Mouse (Mus musculus): ENCODE measurements around the gene Tmem131l. TPM values are rescaled to one million over a fixed set of nuclear protein-coding genes. Genes with fewer than 3 reads are reported as not detected.

The Tmem131l gene
- polyA plus RNA-seq, 1 experiment from 2014 or later: 19.8 TPM

- no peak overlapping the region for H3K4me2 ChIP-seq (ENCODE audit: low read depth, low read length)
- H3K27ac ChIP-seq (ENCODE audit: low read length): no peak overlapping the region
Observed at GRCm38 (mm10) chr3:84022723-84023122, 17.3 kb downstream of the Tmem131l start.

DNA sequence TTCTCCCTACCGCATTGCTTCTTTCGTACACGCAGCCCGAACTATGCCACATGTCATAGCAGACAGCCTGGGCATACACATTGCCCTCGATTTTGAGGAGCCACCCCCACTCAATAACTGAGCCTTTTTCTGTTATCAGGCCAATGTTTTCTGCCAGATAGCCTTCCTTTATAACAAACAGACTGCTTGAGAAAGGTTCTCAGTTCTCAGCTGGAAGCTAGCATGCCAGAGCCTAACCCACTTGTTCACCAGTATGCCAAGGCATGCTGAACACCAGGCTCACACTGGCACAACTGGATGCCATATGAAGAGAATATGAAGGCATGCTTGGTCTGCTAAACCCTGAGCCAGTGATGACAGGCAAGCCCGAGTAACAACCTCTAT is 17.8 kb downstream of the Tmem131l start:
- no peak overlapping the region for H3K4me2 ChIP-seq (ENCODE audit: low read depth, low read length)
- 0 out of 2 replicates have a peak overlapping the region, but pooled peaks have one; percentile 24 for H3K27ac ChIP-seq (ENCODE audit: low read length)
- no peak overlapping the region for H3K9ac ChIP-seq (ENCODE audit: low read depth, low read length)
- peaks cover 21% of the 10 kb centered on the region for H3K4me1 ChIP-seq (ENCODE audit: control insufficient read depth, insufficient read depth, low read length)
- 76% methylated on average over 6 of the region's 6 CpGs for WGBS
- no peaks in the 10 kb centered on the region for H3K9me3 ChIP-seq (ENCODE audit: control insufficient read depth, low read length)
- H3K27me3 ChIP-seq (replicated peaks; ENCODE audit: control insufficient read depth, insufficient read depth, low read length): no peaks in the 10 kb centered on the region
- no peak overlapping the region for H3K4me3 ChIP-seq (ENCODE audit: low read length)
- ATAC-seq: peak; percentile 29; the same call in 1 of the 2 replicates
- H3K36me3 ChIP-seq (ENCODE audit: control insufficient read depth, insufficient read depth, low read length): no peaks in the 10 kb centered on the region

More at GRCm38 (mm10) chr3:84022723-84023122, 17.3 kb downstream of the Tmem131l start:
- Histone ChIP-seq H3K9me3 (ENCODE audit: control insufficient read depth, low read length) (no peaks in the 10 kb centered on the region), H3K27me3 (replicated peaks; ENCODE audit: control insufficient read depth, insufficient read depth, low read length) (no peaks in the 10 kb centered on the region), H3K9ac (ENCODE audit: low read depth, low read length) (no peak overlapping the region), H3K4me1 (ENCODE audit: control insufficient read depth, insufficient read depth, low read length) (peaks cover 23% of the 10 kb centered on the region), H3K36me3 (ENCODE audit: control insufficient read depth, insufficient read depth, low read length) (no peaks in the 10 kb centered on the region), H3K4me3 (ENCODE audit: low read length) (no peak overlapping the region)
- WGBS: 84% methylated on average over 5 of the region's 5 CpGs
- ATAC-seq: peak; percentile 49

DNA sequence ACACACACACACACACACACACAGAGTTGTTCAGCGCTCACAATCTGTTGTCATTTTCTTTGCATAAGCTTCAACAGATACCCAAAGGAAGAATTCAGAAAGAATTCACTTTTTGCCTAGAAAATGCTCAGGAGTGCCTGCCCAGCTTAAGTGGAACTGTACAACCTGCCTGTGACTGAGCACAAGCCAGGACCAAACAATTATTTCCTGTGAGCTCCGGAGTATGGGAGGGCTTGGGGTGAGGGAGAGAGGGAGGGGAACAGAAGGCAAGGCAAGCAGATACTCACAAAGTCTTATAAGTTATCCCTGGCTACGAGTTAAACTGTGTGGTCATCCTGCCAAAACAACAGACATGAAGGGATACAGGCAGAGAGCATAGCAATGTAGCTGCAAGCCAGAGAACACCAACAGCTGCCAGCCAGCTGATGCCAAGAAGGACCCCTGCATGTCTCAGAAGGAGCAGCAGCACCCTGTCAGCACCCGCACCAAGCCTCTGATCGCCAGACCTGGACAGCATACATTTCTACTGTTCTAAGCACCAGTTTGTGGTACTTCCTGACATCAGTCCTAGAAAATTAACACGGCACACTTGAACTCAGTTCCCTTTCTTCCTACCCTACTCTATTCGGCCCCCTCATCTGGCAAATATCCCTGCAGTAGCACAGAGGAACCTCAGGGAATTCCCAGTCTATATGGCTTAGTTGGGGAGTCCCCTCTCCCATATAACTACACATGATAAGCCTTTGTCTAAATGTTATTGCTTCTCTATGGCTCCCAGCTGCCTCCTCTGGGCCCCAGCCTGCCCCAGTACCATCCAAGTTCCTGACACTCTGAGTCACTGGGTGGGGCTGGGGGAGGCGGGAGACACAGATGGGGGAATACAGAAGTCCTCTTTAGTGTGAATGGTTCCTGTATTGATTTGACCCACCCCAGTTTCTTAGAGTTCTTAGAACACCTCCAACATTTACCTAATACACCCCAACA is 18.5 kb downstream of the Tmem131l start:
- WGBS: 50% methylated on average over 8 of the region's 8 CpGs
- Histone ChIP-seq H3K4me2 (ENCODE audit: low read depth, low read length) (no peak overlapping the region), H3K4me3 (ENCODE audit: low read length) (no peak overlapping the region), H3K27ac (ENCODE audit: low read length) (peak overlapping the region; percentile 37; the same call in 1 of the 2 replicates), H3K27me3 (replicated peaks; ENCODE audit: control insufficient read depth, insufficient read depth, low read length) (no peaks in the 10 kb centered on the region), H3K4me1 (ENCODE audit: control insufficient read depth, insufficient read depth, low read length) (peaks cover 21% of the 10 kb centered on the region), H3K36me3 (ENCODE audit: control insufficient read depth, insufficient read depth, low read length) (no peaks in the 10 kb centered on the region), H3K9me3 (ENCODE audit: control insufficient read depth, low read length) (no peaks in the 10 kb centered on the region), H3K9ac (ENCODE audit: low read depth, low read length) (no peak overlapping the region)
- peak; percentile 87 for ATAC-seq

DNA sequence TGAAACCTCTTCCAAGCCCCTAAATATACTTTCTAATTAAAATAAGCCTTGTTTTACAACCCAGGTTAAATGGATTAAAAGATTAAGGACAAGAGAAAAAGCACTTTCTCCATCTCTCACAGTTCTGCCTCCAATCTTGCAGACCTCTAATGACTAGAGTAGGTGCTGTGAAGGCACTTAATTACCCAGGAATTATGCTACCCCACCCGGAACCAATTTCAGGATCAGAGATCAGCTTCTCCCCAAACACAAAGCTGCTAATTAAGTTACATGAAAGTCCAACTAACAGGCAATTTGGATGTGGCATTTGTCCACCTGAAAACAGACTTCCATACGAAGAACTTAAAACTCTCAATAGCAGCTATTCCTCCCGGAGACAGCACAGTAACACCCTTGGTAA is 19.4 kb downstream of the Tmem131l start:
- Histone ChIP-seq H3K9ac (ENCODE audit: low read depth, low read length) (no peak overlapping the region), H3K27ac (ENCODE audit: low read length) (no peak overlapping the region), H3K4me3 (ENCODE audit: low read length) (no peak overlapping the region), H3K4me2 (ENCODE audit: low read depth, low read length) (no peak overlapping the region), H3K4me1 (ENCODE audit: control insufficient read depth, insufficient read depth, low read length) (peaks cover 21% of the 10 kb centered on the region), H3K36me3 (ENCODE audit: control insufficient read depth, insufficient read depth, low read length) (no peaks in the 10 kb centered on the region), H3K27me3 (replicated peaks; ENCODE audit: control insufficient read depth, insufficient read depth, low read length) (no peaks in the 10 kb centered on the region), H3K9me3 (ENCODE audit: control insufficient read depth, low read length) (no peaks in the 10 kb centered on the region)
- WGBS: 82% methylated on average over 3 of the region's 3 CpGs
- ATAC-seq: no peak

DNA sequence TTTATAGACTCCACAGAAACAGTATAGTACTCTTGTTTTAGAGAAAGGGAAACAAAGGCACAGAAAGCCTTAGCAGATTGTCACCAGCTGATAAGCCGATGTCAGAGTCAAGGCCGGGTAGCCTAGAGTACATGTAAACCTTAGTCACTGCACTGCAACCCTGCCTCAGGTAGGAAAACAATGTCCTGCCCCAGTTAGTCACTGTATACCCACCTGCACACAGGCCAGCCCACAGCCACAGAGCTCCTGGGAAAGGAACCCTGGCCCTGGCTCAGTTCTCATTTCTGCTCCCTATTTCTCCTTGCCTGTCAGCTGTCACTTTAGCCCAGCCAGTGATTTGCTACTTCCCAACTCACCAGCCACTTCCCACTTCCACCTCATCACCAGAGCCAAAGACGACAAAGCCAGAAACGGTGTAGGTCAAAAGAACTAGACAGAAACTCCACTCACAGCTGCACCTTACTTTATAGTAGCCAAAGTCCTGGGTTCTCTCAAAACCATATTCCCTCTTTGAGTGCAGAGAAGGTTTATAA is 24.4 kb downstream of the Tmem131l start:
- H3K9me3 ChIP-seq (ENCODE audit: control insufficient read depth, low read length): no peaks in the 10 kb centered on the region
- WGBS: 72% methylated on average over 4 of the region's 4 CpGs
- peaks cover 8% of the 10 kb centered on the region for H3K36me3 ChIP-seq (ENCODE audit: control insufficient read depth, insufficient read depth, low read length)
- no peak overlapping the region for H3K9ac ChIP-seq (ENCODE audit: low read depth, low read length)
- no peak for ATAC-seq
- no peak overlapping the region for H3K4me3 ChIP-seq (ENCODE audit: low read length)
- H3K4me1 ChIP-seq (ENCODE audit: control insufficient read depth, insufficient read depth, low read length): no peaks in the 10 kb centered on the region
- H3K27me3 ChIP-seq (replicated peaks; ENCODE audit: control insufficient read depth, insufficient read depth, low read length): no peaks in the 10 kb centered on the region
- H3K27ac ChIP-seq (ENCODE audit: low read length): no peak overlapping the region
- no peak overlapping the region for H3K4me2 ChIP-seq (ENCODE audit: low read depth, low read length)

DNA sequence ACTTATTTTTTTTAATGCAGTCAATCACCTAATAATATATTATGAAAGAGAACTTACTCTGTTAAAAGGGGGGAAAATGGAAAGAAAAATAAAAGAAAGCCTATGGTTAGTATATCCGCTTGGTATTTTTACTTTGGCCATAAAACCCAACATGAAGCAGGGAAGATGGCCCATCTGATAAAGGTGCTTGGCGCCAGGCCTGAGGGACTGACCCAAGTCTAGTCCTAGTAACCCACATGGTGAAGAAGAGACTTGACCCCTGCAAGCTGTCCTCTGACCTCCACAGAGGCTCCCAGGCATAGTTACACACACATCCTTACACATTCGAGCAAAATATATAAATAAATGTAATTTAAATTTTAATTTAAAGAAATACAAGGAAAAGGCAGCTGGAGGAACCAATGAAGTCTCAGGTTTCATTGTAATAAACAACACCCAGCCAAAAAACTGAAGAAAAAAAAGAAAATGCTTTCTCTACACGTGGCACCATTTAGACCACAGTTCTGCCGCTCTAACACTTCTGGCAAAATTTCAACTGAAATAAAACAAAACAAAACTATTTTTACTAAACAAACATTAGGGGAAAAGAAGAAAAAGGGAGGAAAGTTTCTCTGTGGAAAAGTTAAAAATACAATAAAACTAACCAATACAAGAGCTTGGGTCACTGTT is 28.8 kb downstream of the Tmem131l start:
- Histone ChIP-seq H3K4me2 (ENCODE audit: low read depth, low read length) (no peak overlapping the region), H3K4me1 (ENCODE audit: control insufficient read depth, insufficient read depth, low read length) (no peaks in the 10 kb centered on the region), H3K36me3 (ENCODE audit: control insufficient read depth, insufficient read depth, low read length) (peaks cover 8% of the 10 kb centered on the region), H3K27me3 (replicated peaks; ENCODE audit: control insufficient read depth, insufficient read depth, low read length) (no peaks in the 10 kb centered on the region), H3K4me3 (ENCODE audit: low read length) (no peak overlapping the region), H3K9ac (ENCODE audit: low read depth, low read length) (no peak overlapping the region), H3K9me3 (ENCODE audit: control insufficient read depth, low read length) (no peaks in the 10 kb centered on the region), H3K27ac (ENCODE audit: low read length) (no peak overlapping the region)
- ATAC-seq: no peak
- 67% methylated on average over 5 of the region's 5 CpGs for WGBS

DNA sequence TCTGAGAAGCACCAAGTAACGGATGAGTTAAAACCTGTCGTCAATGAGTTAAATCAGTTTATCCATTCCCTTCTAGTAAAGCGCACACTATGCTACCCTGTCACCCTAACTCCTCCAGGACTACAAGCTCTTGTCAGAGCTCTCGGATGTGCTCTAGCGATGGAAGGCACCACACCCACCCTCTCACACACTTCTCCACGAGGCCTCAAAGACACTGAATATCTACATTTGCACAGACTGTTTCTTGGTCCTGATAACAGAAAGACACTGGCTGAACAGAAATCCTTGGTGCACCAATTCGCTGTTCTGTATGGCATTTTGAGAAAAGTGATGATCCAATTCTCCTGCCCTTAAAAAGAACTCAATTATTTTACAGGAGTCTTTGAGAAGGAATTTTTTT is 34.0 kb downstream of the Tmem131l start:
- no peak for ATAC-seq
- WGBS: 82% methylated on average over 7 of the region's 7 CpGs
- Histone ChIP-seq H3K27ac (ENCODE audit: low read length) (no peak overlapping the region), H3K4me3 (ENCODE audit: low read length) (no peak overlapping the region), H3K9me3 (ENCODE audit: control insufficient read depth, low read length) (no peaks in the 10 kb centered on the region), H3K4me2 (ENCODE audit: low read depth, low read length) (no peak overlapping the region), H3K27me3 (replicated peaks; ENCODE audit: control insufficient read depth, insufficient read depth, low read length) (no peaks in the 10 kb centered on the region), H3K9ac (ENCODE audit: low read depth, low read length) (no peak overlapping the region), H3K36me3 (ENCODE audit: control insufficient read depth, insufficient read depth, low read length) (no peaks in the 10 kb centered on the region), H3K4me1 (ENCODE audit: control insufficient read depth, insufficient read depth, low read length) (no peaks in the 10 kb centered on the region)

DNA sequence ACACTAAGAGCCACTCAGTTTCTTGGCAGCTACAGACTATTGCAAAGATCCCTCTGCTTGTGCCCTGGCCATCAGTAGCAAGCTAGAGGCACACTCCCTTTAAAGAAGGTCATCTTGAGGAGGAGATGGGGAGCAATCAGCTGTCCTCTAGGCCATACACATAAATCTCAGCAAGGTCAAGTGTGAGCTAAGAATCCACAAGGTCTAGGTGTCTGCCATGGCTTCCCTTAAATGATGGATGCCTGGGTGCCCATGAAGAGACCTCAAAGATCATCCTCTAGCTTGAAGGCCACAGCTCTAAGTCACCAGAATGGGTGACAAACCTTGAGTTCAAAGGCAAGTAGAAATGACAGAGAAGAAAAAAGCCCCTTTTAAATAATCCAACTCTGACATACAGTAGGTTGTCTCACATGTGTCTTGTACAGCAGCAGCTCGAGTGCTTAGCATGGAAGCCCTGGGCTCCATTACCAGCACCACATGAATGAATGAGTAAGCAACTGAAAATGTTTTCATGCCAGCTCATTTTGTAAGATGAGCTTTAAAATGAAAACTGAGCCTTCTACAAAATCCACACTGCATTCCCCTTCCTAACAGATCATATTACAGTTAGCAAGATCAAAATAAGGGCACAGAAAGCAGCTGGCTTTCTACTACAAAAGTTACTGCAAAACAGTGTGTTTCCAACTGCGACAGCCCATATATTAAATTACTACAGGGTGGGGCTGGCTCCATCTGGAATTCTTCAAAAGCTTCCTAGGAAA is 35.5 kb downstream of the Tmem131l start:
- H3K36me3 ChIP-seq (ENCODE audit: control insufficient read depth, insufficient read depth, low read length): no peaks in the 10 kb centered on the region
- no peak overlapping the region for H3K27ac ChIP-seq (ENCODE audit: low read length)
- H3K4me3 ChIP-seq (ENCODE audit: low read length): no peak overlapping the region
- no peaks in the 10 kb centered on the region for H3K4me1 ChIP-seq (ENCODE audit: control insufficient read depth, insufficient read depth, low read length)
- no peaks in the 10 kb centered on the region for H3K27me3 ChIP-seq (replicated peaks; ENCODE audit: control insufficient read depth, insufficient read depth, low read length)
- no peaks in the 10 kb centered on the region for H3K9me3 ChIP-seq (ENCODE audit: control insufficient read depth, low read length)
- H3K4me2 ChIP-seq (ENCODE audit: low read depth, low read length): no peak overlapping the region
- no peak for ATAC-seq
- 55% methylated on average over 2 of the region's 2 CpGs for WGBS
- no peak overlapping the region for H3K9ac ChIP-seq (ENCODE audit: low read depth, low read length)
